Mouse (Mus musculus) forebrain, embryonic 10.5 days (tissue): ENCODE data around the gene Cacng1. TPM values are rescaled to one million over a fixed set of nuclear protein-coding genes. Genes with fewer than 3 reads are reported as not detected.
A peak's percentile ranks its signal among the peaks of the same experiment; 100 is the strongest.

Experiments used
- DNase-seq: peaks from one replicate; pipeline ENCODE4 v3.0.0-alpha.2; 2017; ENCODE audit warnings: low spot score; ENCODE audit errors: extremely low spot score
- H3K27ac ChIP-seq: fragments of 300-500 bp; sonication (generic); 2 replicates; pipeline ENCODE4 v1.5.1; 2016; ENCODE audit warnings: mild to moderate bottlenecking
- H3K27me3 ChIP-seq: fragments of 300-500 bp; sonication (generic); 2 replicates; pipeline ENCODE4 v1.6.1; 2016; ENCODE audit warnings: mild to moderate bottlenecking; ENCODE audit not compliant: poor library complexity, severe bottlenecking
- H3K36me3 ChIP-seq: fragments of 300-500 bp; sonication (generic); replicated peaks from 2 replicates; pipeline ENCODE4 v1.6.1; 2016; ENCODE audit warnings: mild to moderate bottlenecking, moderate library complexity
- H3K4me1 ChIP-seq: fragments of 300-500 bp; sonication (generic); 2 replicates; pipeline ENCODE4 v1.6.1; 2016
- H3K4me3 ChIP-seq: fragments of 300-500 bp; sonication (generic); 2 replicates; pipeline ENCODE4 v1.5.1; 2016; ENCODE audit warnings: mild to moderate bottlenecking, moderate library complexity
- H3K9me3 ChIP-seq: fragments of 300-500 bp; sonication (generic); 2 replicates; pipeline ENCODE4 v1.6.1; 2016; ENCODE audit warnings: mild to moderate bottlenecking, moderate library complexity
- WGBS: fragments of 180-500 bp; shearing (Covaris S2); methylation state at CpG from one replicate; pipeline ENCODE4 v1.1.7; 2016; 5-methylcytosine and 5-hydroxymethylcytosine counted together
- polyA plus RNA-seq: library from polyadenylated mRNA; unstranded; fragments of >200 nt; fragmentation: Nextera tagmentation; extraction: Ambion mirVana; gene quantifications from 2 replicates; pipeline ENCODE4 v1.2.1, GENCODE M21; 2016

The Cacng1 gene
- polyA plus RNA-seq, 1 experiment from 2014 or later, result not detected

DNA sequence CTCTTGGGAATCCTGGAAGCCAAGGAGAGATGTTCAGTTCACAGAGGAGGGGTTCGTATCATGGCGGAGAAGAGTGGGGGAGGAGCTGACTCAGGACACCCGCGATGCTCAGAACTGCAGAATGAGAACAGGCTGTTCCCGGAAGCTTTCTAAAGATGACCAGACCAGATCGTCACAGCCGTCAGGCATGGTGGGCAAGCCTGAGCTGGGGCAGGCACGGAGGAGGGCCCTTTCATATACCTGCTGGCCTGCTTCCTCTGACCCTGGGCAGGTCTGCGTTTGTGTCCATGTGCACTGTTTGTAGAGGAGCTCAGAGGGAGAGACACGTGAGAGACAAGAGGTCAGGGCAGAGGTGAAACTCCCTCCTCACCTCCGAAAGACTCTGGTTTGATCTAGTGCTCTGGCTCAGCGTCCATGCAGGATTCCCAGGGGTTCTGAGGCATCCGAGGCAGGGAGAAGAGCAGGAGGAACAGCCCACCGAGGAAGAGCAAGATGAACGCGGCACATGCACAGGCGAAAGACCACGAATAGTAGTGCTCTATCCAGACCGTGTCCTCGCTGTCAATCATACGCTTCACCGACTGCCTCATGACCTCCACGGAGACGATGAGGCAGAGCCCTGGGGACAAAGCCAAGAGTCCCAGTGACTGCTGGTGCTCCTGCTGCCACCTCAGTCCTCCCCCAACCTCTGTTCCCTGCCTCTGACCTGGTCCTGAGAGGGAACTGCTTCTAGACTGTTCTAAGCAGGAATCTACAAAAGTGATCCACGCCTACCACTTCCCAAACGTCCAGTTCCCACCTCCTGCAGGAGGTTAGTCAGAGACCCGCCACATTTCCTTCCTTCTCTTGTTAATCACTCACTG lies 12.8 kb downstream of the Cacng1 start:
- Histone ChIP-seq H3K4me1 (peaks cover 40% of the 10 kb centered on the region), H3K36me3 (no peaks in the 10 kb centered on the region), H3K4me3 (no peak overlapping the region), H3K9me3 (no peaks in the 10 kb centered on the region), H3K27me3 (peaks cover 32% of the 10 kb centered on the region), H3K27ac (0 out of 2 replicates have a peak overlapping the region, but pooled peaks have one; percentile 30)
- 61% methylated on average over 27 of the region's 27 CpGs for WGBS
- DNase-seq, result no peak

DNA sequence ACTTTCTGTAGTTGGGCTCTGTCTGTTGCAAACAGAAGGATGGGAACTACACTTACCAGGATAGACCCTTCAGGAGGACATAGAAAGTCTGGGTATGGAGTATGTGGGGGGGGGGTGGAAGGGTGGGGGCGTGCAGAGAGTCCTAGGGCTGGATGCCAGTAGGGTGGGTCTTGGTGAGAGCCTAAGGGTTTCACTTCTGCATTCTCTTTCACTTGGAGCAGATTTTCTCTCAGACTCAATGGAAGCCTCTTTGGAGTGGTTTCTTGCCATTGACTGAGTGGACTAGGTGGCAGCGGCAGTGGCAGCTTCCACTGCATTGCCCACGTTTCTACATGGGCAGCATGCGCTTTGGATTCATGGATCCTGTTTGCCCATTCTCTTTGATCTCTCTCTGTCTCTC lies 16.4 kb downstream of the Cacng1 start:
- peaks cover 12% of the 10 kb centered on the region for H3K27me3 ChIP-seq
- no peaks in the 10 kb centered on the region for H3K36me3 ChIP-seq
- no peak overlapping the region for H3K4me3 ChIP-seq
- WGBS, result 90% methylated on average over 4 of the region's 4 CpGs
- no peak overlapping the region for H3K27ac ChIP-seq
- peaks cover 25% of the 10 kb centered on the region for H3K4me1 ChIP-seq
- DNase-seq, result no peak
- H3K9me3 ChIP-seq, result no peaks in the 10 kb centered on the region

DNA sequence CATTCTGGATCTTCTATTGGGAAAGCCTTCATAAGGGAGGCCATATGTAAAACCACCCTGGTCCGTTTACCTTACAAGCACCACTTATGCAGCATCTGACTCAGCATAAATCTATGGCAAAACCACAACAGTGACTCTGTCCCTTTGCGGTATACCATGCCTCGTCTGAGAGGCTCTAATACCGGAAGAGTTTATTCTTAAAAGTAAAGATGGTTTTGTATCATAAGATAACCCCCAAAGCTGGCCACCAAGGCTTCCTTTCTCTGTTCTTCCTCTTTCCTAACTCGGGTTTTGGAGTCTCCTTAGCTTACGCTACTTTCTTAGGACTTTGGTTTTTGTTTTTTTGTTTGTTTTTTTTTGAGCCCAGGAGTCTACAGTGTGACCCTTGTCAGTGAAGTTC lies 23.0 kb downstream of the Cacng1 start:
- no peak overlapping the region for H3K27ac ChIP-seq
- no peak overlapping the region for H3K4me3 ChIP-seq
- no peak for DNase-seq
- 86% methylated on average over 6 of the region's 6 CpGs for WGBS
- peaks cover 7% of the 10 kb centered on the region; the same call in 1 of the 2 replicates for H3K4me1 ChIP-seq
- H3K9me3 ChIP-seq, result no peaks in the 10 kb centered on the region
- H3K27me3 ChIP-seq, result no peaks in the 10 kb centered on the region
- H3K36me3 ChIP-seq, result peaks cover 8% of the 10 kb centered on the region

DNA sequence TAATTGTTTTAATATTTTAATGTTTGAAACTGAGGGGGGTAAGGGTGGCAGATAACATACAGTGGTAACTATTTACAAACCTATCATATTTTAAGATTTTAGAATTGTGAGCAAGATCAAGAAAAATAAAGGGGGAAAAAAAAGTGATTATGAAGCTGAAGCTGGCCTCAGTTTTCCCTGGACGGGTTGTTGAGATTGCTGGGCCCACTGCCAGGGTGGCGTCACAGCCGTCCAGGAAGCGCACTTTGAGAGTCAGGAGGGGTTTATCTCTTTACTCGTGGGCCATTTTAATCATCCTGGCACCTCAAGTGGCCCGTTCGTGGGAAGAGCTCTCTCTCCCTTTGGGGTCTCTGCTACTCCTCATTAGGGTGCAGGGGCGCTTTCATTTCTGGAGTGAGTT lies 24.8 kb downstream of the Cacng1 start:
- Histone ChIP-seq H3K4me3 (no peak overlapping the region), H3K9me3 (no peaks in the 10 kb centered on the region), H3K4me1 (peaks cover 7% of the 10 kb centered on the region; the same call in 1 of the 2 replicates), H3K27me3 (no peaks in the 10 kb centered on the region), H3K36me3 (peaks cover 17% of the 10 kb centered on the region), H3K27ac (no peak overlapping the region)
- WGBS, result 86% methylated on average over 8 of the region's 8 CpGs
- no peak for DNase-seq

DNA sequence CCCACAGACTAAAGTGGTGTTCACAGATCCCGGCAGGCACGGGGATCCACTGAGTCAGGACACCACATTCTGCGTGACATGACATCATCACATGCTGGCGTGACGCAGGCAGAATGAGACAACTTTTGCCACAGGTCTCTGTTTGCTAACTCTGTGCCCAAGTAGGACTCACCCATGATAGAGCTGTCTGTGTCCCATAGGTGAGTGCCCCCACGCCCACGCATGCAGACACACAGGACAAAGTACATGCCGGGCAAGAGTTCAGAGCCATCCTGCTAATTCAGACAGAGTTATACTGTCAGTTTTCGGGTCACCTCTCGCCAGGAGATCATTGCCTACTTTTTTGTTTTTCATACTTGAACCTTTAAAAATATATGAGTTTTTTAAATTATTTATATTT lies 27.8 kb downstream of the Cacng1 start:
- no peaks in the 10 kb centered on the region for H3K9me3 ChIP-seq
- H3K27me3 ChIP-seq, result no peaks in the 10 kb centered on the region
- 96% methylated on average over 10 of the region's 10 CpGs for WGBS
- peaks cover 11% of the 10 kb centered on the region for H3K4me1 ChIP-seq
- H3K36me3 ChIP-seq, result peaks cover 39% of the 10 kb centered on the region
- H3K27ac ChIP-seq, result no peak overlapping the region
- no peak overlapping the region for H3K4me3 ChIP-seq
- DNase-seq, result no peak

DNA sequence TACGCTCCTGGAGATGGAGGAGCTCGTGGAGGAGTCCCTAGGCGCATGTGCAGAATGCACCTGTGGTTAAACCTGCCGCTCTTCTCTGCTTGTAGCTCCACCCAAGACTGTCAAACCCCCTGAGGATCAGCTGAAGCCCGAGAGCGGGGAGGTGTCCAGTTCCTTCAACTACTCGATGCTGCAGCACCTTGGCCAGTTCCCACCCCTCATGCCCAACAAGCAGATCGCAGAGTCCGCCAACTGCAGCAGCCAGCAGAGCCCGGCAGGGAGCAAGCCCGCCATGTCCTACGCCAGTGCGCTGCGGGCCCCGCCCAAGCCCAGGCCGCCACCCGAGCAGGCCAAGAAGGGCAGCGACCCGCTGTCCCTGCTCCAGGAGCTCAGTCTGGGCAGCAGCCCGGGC lies 30.0 kb downstream of the Cacng1 start:
- Histone ChIP-seq H3K4me1 (peaks cover 30% of the 10 kb centered on the region), H3K9me3 (no peaks in the 10 kb centered on the region), H3K36me3 (peaks cover 39% of the 10 kb centered on the region), H3K27me3 (no peaks in the 10 kb centered on the region), H3K27ac (no peak overlapping the region), H3K4me3 (no peak overlapping the region)
- DNase-seq, result no peak
- WGBS, result 88% methylated on average over 20 of the region's 20 CpGs

DNA sequence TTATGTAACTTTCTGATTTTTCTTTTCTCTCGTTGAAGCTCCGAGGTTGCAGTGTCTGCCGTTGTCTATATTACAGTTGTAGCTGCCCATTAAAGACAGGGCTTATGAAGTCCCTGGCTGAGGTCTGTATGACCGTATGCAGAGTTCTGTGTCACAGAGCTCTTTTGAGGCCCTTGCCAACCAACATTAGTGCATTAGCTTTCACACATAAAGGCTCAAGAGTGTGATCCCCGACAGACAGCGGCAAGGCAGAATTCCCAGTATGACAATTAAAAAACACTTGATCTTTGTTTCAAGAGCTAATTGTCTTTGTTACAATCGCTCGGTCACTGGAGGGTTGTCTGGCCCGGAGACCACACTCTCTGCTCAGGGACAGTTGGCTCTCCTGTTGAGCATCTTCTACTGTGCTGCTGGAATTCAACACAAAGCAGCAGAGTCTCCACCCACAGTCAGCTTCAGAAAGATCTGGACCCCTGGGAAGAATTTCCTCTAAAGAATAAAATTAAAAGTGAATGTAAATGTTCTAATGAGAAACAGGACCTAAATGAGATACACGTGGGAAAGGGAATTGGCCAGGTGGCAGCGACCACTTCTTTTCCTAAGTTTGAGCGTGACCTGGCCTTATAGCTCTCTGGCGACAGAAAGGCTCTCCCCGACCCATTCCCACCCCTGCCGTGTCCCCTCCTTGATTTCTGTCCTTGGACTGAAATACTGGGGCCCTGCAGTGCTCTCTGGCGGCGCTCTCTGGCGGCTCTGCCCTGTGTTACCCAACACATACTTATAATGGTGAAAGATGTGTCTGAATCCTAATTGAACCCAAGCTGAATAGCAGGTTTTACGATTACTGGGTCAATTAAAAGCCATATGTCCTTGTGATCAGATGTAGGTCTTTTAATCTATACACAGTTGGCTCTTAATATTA lies 32.5 kb downstream of the Cacng1 start:
- Histone ChIP-seq H3K9me3 (no peaks in the 10 kb centered on the region), H3K27me3 (no peaks in the 10 kb centered on the region), H3K4me3 (no peak overlapping the region), H3K4me1 (peaks cover 30% of the 10 kb centered on the region), H3K36me3 (peaks cover 37% of the 10 kb centered on the region), H3K27ac (peak overlapping the region; percentile 78)
- DNase-seq, result no peak
- WGBS, result 68% methylated on average over 19 of the region's 19 CpGs

DNA sequence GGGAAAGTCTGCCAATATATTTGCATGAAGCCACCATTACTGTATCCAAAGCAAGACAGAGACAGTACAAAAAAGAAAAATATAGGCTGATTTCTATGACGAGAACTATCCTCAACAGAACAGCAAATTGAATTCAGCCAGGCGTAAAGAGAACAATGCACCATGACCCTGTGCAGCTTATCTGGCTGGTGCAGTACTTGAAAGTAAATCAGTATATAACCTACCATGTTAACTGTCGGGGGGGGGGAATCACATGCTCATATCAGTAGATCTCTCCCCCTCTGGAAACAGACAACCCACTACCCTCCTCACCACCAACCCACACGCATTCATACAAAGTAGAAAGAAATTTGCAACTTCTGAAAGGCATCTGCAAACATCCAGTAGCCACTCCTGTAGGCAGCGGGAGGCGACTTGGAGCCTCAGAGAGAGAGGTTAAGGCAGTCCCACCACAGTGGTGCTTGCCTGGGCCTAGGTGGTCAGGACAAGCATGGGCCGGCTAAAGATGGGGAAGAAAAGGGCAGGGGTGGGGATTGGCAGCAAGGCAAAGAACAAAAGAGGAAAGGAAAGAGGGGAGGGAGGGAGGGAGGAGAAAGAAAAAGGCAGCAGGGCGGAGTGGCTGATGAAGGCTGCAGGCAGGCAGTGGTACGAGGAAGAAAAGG lies 33.5 kb downstream of the Cacng1 start:
- Histone ChIP-seq H3K27ac (peak overlapping the region; percentile 78), H3K4me3 (no peak overlapping the region), H3K4me1 (peaks cover 30% of the 10 kb centered on the region), H3K27me3 (no peaks in the 10 kb centered on the region), H3K9me3 (no peaks in the 10 kb centered on the region), H3K36me3 (peaks cover 34% of the 10 kb centered on the region)
- 53% methylated on average over 9 of the region's 9 CpGs for WGBS
- DNase-seq, result no peak

DNA sequence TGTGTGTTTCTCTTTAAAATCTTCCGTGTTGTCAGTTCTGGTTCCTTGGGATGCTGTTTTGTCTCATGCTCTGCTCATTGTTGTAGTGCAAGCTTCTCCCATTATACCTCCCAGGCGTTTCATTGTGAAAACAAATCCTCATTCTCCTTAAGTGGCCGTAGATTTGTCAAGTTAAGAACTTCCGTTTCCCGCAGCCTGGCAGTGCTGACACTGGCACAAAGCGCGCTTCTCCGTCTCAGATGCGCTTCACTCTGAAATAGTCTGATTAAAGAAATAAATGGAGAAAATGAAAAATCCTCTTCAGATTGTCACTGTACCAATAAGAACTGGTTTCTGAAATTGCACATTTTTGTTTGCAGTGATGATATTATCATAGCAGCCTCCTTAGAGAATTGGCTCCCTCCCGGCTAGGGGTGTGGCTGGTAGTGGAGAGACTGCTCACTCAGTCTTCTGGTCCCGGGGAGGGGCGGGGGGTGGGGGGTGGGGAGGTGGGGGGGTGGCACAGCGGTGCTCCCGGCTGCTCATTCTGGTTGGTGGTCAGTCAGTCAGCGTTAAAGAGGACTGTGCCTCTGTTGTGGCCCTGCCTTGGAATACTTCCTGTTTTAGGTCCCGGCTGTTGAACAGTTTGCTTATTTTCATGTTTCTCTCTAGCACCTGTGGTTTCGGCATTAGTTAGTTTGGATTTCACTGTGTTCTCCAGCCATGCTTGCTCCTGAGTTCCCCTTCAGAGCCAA lies 39.9 kb downstream of the Cacng1 start:
- 68% methylated on average over 17 of the region's 17 CpGs for WGBS
- no peak overlapping the region for H3K27ac ChIP-seq
- peaks cover 55% of the 10 kb centered on the region for H3K36me3 ChIP-seq

DNA sequence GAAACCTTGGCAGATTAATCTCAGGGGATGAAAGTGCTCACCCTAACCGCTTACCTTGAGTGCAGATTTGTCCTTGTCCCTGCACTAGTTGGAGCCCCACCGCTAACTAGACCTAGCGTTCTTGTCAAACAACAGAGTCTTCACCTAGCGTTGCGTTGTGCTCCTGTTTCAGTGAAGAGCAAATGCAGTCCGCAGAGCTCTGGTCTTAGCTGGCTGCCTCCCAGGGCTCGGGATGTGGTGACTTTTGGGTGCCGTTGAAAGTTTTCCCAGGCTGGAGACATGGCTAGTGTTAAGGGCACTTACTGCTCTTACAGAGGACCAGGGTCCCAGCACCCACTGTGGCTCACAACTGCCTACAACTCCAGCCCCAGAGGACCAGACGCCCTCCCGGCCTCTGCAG lies 41.1 kb downstream of the Cacng1 start:
- peaks cover 66% of the 10 kb centered on the region for H3K36me3 ChIP-seq
- DNase-seq, result no peak
- H3K27ac ChIP-seq, result no peak overlapping the region

More for the DNA sequence above, 39.9 kb downstream of the Cacng1 start:
- no peak for DNase-seq
- H3K4me3 ChIP-seq, result no peak overlapping the region
- H3K9me3 ChIP-seq, result no peaks in the 10 kb centered on the region
- peaks cover 18% of the 10 kb centered on the region for H3K4me1 ChIP-seq
- no peaks in the 10 kb centered on the region for H3K27me3 ChIP-seq

DNA sequence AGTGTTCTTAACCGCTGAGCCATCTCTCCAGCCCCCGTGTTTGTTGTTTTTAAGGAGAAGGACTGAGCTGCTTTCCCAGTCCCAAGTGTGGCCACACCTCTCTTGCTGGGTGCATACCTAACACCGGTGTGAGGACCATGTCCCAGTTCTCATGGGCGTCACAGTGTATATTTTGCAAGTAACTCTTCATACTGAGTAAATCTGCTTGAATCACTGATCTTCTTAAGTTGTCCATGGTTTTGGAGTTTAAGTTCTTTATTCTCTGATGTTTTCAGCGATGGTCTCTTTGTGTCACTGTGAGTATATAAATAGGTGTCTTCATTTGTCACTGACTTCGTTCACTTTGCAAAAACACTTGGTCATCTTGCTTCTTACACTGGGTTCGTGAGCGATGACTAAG lies 41.7 kb downstream of the Cacng1 start:
- no peaks in the 10 kb centered on the region for H3K9me3 ChIP-seq
- H3K4me3 ChIP-seq, result no peak overlapping the region
- peaks cover 18% of the 10 kb centered on the region for H3K4me1 ChIP-seq
- H3K27me3 ChIP-seq, result no peaks in the 10 kb centered on the region
- no peak overlapping the region for H3K27ac ChIP-seq
- no peak for DNase-seq
- H3K36me3 ChIP-seq, result peaks cover 72% of the 10 kb centered on the region
- 92% methylated on average over 8 of the region's 8 CpGs for WGBS

More for the DNA sequence above, 41.1 kb downstream of the Cacng1 start:
- no peaks in the 10 kb centered on the region for H3K27me3 ChIP-seq
- WGBS, result 90% methylated on average over 10 of the region's 10 CpGs
- no peak overlapping the region for H3K4me3 ChIP-seq
- H3K9me3 ChIP-seq, result no peaks in the 10 kb centered on the region
- H3K4me1 ChIP-seq, result peaks cover 18% of the 10 kb centered on the region

DNA sequence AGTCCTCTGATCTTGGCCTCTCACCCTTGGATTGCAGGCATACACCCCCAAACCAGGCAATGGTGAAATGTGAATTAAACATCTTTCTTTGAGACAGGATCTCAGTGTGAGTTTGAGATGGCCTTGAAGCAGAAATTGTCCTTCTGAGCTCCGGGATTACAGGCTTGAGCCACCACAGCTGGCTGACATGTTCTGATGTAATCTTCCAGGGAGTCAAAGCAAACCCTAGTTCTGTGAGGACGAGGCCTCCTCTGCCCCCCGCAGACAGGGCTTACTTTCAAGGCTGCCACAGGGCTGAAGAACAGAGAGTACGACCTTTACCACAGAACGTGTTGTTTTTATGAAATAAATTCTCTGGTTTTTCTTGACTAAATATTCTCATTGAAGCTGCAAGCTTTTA lies 42.3 kb downstream of the Cacng1 start:
- Histone ChIP-seq H3K27me3 (no peaks in the 10 kb centered on the region), H3K4me3 (no peak overlapping the region), H3K9me3 (no peaks in the 10 kb centered on the region), H3K4me1 (peaks cover 18% of the 10 kb centered on the region), H3K27ac (no peak overlapping the region), H3K36me3 (peaks cover 76% of the 10 kb centered on the region)
- 90% methylated on average over 5 of the region's 5 CpGs for WGBS
- DNase-seq, result no peak
